Mouse (Mus musculus): ENCODE measurements around the gene Smtnl2.
A peak's percentile ranks its signal among the peaks of the same experiment; 100 is the strongest.

Smtnl2 gene

DNA sequence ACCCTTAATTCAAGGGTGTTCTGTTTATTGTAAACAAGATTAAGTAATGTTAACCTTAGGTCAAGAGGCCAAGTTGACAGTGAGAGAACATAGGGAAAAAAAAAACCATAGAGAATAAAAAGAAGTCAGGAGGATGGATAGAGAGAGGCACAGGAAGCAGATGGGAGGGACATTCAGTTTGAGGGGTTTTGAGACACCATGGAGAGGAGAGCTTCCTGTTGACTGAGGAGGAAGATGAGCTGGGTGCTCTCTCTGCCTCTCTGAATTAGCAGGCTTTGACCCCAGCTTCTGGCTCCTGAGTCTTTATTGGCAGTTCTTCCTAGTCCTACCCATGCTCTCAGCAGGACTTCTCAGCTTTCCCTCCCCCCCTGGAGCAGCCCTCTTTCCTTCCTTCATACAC, 13.7 kb upstream of the Smtnl2 start:
- DNase-seq: no peak

DNA sequence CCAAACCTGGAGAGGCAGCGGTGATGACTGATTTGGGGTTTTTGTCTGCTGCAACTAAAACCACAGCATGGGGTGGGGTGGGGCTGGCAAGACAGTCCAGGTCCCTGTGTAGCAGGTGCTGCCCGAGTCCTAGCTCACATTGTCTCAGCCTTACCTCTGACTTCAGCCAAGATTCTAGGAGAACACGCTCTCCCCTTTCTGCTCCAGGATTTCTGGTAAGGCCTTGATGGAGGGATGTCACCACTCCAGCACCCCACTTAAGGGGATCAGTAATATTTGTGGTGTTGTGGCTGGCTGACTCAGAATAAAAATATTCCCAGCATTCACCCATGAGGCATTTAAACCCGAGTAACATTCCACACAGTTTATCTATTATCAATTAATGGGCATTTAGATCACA, 12.2 kb upstream of the Smtnl2 start:
- no peak for DNase-seq

DNA sequence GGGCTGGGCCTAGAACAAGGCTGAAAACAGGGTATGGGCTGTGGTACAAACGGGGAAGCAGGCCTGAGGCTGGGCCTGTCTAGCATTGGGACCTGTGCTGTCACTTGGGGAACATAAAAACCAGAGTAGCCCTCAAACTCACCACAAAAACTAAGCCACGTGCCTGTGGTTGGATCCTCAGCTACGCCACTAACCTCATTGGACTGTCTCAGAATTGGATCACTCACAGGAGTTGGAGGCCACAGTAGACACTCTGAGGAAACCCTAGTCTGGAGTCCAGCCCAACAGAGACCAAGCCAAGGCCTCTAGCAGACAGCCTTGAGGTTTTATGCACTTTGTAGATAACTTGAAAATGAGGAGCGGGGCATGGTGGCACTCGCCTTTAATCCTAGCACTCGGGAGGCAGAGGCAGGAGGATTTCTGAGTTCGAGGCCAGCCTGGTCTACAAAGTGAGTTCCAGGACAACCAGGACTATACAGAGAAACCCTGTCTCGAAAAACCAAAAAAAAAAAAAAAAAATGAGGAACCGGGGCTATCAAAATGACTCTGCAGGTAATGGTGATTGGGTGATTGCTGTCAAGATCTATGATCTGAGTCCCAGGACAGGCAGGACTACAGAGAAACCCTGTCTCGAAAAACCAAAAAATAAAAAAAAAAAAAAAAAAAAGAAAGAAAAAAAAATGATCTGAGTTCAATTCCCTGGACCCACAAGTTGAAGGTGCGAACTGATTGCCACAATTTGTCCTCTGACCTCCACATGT, 10.2 kb upstream of the Smtnl2 start:
- no peak for DNase-seq

DNA sequence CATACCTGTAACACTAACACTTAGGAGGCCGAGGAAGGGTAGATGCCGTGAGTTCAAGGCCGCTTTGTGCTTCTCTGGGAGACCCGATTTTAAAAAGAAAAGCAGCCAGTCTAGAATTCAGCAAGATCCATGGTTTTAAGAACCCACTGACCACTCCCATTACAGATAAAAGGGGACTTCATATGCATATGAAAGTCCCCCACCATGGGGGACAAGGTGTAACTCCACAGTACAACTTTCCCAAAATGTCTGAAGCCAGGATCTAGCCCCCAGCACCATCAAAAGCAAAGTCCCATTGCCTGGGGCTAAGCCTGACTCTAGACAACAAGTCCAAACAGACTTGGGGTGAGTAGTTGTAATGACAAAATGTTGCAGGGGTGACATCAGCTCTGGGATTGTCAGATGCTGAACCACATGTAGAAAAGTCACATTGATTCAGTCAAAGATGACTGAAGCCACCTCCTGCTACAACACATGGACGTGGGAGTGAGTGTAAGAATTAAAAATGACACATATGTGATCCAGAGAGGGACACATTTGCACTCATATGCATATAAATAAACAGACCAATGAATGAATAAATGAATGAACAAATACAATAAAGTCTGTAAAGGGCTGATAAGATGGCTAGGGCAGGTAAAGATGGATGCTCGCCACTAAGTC, 9.1 kb upstream of the Smtnl2 start:
- DNase-seq: no peak

GRCm38 (mm10) chr11:72419006-72419405, 7.5 kb upstream of the Smtnl2 start:
- DNase-seq: no peak

DNA sequence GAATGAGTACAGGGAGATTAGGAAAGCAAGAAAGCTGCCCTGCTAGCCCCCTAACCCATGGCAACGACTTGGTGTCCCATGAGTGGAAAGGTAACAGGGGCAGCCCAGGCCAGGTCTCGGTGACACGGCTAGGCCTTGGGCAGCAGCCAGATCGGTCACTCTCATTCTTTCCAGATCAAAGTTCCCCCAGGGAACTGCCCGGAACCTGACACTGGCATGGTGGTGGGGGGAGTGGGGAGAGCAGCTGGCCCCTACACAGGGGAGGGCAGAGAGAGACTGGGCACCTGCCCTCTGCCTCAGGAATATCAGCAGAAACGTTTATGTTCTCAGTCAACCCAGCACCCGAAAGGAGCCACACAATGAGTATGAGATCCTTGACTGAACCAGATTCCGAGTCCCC, 6.7 kb upstream of the Smtnl2 start:
- DNase-seq: peak; percentile 75

GRCm38 (mm10) chr11:72417376-72417775, 5.9 kb upstream of the Smtnl2 start:
- DNase-seq: no peak

DNA sequence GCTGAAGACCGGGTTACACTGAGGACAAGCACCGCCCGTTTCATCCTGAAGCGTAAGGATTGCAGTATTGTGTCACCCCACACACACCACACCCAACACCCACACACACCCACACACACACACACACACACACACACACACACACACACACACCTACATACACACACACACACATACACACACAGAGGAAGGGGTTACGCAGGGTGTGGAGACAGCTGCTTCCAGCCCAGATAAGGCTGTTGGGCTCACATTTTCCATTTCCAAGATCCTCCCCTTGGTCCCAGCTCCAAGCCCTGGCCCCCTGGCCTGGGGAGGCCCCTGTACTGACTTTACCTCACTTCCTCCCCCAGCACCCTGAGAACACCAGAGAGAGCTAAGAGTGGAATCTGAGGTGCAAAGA, 5.2 kb upstream of the Smtnl2 start:
- no peak for DNase-seq

DNA sequence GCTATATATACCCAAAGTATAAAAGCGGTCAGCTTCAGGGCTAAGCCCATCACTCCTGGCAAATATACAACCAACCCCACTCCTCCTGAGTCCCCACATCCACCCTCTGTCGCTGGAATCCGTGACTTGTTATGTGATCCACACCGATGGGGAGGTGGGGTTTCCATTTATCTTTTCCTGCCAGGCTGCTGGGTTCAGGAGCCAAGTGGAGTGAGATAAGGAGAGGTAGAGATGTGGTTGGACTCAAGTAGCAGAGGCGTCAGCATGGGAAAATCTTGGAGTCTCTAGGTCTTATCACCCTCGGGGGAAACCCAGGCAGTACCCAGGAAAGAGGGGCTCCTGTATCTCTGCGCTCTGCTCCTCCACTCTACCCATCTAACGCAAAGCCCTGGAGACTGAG, 3.6 kb upstream of the Smtnl2 start:
- no peak for DNase-seq

- no peak for DNase-seq
These were observed 2.2 kb upstream of the Smtnl2 start for GRCm38 (mm10) chr11:72413601-72414190.

DNA sequence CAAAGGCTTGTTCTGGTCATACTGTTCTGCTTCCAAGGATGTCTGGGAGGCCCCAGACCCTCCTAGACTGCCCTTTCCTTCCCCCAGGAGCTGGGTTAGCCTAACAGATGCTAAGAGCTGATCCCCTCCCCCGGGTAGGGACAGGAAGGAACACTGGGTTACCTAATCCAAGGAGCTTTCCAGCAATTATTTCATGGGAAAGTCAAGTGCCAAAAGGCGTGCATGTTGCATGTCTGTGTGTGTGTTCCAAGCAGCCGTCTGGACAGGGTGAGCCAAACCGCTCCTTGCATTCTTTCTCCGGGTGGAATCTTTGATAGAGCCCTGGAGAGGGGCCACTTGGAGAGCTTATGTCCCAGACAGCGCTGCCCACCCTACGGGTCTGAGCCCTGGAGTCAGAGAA, 1.5 kb upstream of the Smtnl2 start:
- DNase-seq: no peak

DNA sequence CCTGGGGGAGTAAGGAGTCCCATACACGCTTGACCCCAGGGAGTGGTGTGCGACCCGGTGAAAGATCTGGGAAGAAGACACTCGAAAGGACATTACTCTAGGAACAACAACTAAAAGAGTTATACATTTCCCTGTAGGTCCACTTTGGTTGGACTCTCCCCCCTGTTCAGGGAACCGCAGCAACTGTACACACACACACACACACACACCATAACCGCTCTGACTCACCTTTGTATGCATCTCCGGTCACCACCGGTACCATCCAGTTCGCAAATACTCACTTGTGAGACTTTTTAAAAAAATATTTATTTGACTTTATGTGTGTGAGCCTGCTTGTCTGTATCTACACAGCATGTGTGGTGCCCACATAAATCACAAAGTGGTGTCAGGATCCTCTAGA, 432 bp upstream of the Smtnl2 start:
- no peak for DNase-seq

- DNase-seq: peak; percentile 92
These were observed 906 bp downstream of the Smtnl2 start for GRCm38 (mm10) chr11:72410521-72411092.

DNA sequence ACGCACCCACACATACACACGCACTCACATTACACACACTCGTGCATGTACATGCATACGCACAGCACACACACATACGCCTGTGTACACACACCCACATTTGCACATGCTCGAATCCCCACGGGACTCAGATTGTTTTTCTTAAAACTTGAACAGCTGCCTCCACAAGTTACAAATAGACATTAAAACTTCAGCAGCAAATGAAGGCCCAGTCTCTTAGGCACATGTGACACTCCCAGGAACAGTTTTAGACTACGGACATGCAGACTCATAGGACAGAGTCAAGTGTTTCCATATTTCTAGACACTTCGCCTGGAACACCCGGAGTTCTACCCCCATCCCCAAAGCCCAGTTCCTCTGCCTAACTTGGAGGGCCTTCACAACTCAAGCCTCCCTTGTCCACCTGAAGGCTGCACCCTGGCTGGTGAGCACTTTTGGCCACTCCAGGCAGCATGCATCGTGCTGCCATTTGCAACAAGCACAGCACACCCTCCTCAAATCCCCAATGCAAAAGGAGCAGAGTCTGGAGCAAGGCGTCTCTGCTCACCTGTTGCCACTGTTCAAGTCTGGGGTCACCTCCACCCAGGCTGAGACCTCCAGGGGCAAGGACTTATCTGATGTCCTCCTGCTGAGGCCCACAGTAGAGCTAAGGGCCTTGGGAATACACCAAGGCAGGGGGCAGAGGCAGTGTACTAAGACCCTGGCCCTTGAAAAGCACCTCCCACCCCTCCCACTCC, 1.7 kb downstream of the Smtnl2 start:
- no peak for DNase-seq

- no peak for DNase-seq
These were observed 2.9 kb downstream of the Smtnl2 start for GRCm38 (mm10) chr11:72408451-72409170.

DNA sequence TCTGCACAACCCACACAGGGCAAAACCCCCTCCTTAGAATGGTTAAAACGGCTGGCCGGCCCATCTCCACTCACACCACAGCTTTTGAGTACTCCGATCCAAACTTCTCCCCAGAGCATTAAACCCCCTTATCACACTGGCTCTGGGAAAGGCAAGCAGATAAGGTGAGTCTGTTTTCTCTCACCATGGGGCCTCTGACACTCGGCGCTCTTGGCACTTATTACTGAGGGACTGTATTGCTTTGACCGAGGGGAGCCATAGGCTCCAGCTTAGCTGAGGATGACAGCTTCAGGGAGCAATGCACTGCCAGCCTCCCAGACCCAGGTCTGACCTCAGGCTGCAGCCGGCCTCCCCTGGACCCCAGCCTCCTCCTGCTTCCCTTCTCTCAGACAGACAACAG, 3.9 kb downstream of the Smtnl2 start:
- no peak for DNase-seq

DNA sequence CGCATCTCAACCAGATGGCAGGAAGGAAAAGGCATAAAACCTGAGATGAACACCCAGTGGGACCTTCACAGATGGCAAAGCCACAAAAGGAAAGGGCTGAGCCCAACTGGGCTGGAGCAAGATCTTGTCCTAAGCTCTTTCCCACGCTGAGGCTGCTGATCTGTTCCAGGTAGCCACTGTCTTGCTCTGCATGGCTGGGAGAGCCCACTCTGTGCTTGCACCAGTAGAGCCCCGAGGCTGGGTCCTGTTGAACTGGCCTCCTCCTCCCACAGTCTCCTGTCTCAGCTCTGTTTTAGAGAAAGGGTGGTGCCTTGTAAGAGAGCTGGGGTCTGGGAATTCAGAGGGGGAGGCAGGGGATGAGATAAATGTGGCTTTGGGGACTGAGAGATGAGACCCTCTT, 4.4 kb downstream of the Smtnl2 start:
- DNase-seq: no peak

- DNase-seq: no peak
These were observed 5.3 kb downstream of the Smtnl2 start for GRCm38 (mm10) chr11:72406079-72406675.

GRCm38 (mm10) chr11:72405532-72405931, 6.0 kb downstream of the Smtnl2 start:
- no peak for DNase-seq

GRCm38 (mm10) chr11:72402969-72403368, 8.5 kb downstream of the Smtnl2 start:
- no peak for DNase-seq

- peak; percentile 74 for DNase-seq
These were observed 9.5 kb downstream of the Smtnl2 start for GRCm38 (mm10) chr11:72402017-72402416.

DNA sequence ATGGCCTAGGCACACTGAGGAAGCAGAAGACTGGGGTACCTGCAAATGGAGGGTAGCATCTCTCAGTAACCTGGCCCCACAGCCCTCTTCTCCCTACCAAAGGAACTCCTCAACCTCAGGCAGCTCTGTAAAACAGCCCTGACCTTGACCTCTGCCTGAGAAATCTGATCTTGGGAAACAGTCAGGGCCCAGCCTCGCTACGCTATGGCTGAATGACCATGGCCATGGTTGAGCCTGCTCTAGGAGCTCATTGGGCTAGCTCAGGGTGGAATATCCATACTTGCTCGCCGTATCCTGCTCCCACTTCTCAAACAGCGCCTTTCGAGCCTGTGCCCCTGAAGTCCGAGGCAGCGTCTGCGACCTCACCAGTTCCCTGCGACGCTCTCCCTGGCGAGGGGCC, 10.4 kb downstream of the Smtnl2 start:
- peak; percentile 64 for DNase-seq
